Comparison of ENCODE assay signal across 10 mouse cellular contexts in genomic region chr2:122164293-122164692, GRCm38 (mm10). TPM values are rescaled to one million over a fixed set of nuclear protein-coding genes. Genes with fewer than 3 reads are reported as not detected.
A peak's percentile ranks its signal among the peaks of the same experiment; 100 is the strongest.
DNase-seq lines count a peak whose midpoint lies in the region; ATAC-seq and TF ChIP-seq lines count a peak whose summit lies in the region.
"Had no signal": no experiment of that assay in that cellular context is flagged by ENCODE, and none has a peak within 500 bp of the region (broad histone marks: within the 10 kb centered on the region; RNA-seq: fewer than 3 reads in every experiment).

No protein-coding gene starts in this region.

- H3K9ac ChIP-seq in liver, embryonic 13.5 days, result no peak overlapping the region
- no peak overlapping the region for H3K9ac ChIP-seq in kidney, embryonic 15.5 days
- H3K9ac ChIP-seq: midbrain, embryonic 12.5 days had no signal

- peaks cover 4% of the 10 kb centered on the region; the same call in 1 of the 2 replicates for H3K4me1 ChIP-seq in liver, embryonic 13.5 days (replicated peaks)
- peaks cover 12% of the 10 kb centered on the region for H3K4me1 ChIP-seq in embryonic fibroblast, embryonic 13.5 days (ENCODE audit: control insufficient read depth, insufficient read depth, low read length)
- H3K4me1 ChIP-seq in kidney, embryonic 15.5 days, result peaks cover 6% of the 10 kb centered on the region
- H3K4me1 ChIP-seq: midbrain, embryonic 12.5 days had no signal

- H3K4me3 ChIP-seq in liver, embryonic 13.5 days (replicated peaks), result no peak overlapping the region
- H3K4me3 ChIP-seq in embryonic fibroblast, embryonic 13.5 days (ENCODE audit: insufficient read depth, low read length), result no peak overlapping the region
- H3K4me3 ChIP-seq in kidney, embryonic 15.5 days (replicated peaks), result no peak overlapping the region
- H3K4me3 ChIP-seq: midbrain, embryonic 12.5 days had no signal

- WGBS in liver, embryonic 13.5 days (ENCODE audit: insufficient replicate concordance), result 74% methylated on average over 11 of the region's 11 CpGs
- WGBS in kidney, embryonic 15.5 days, result 82% methylated on average over 11 of the region's 11 CpGs

- no peak for DNase-seq in liver, embryonic 13.5 days
- DNase-seq in liver (no peak), MN1 (ENCODE audit: low spot score) (peak; percentile 32)
- DNase-seq in gastrocnemius, postnatal 36 days, result no peak

- H3K27ac ChIP-seq in liver, embryonic 13.5 days, result no peak overlapping the region
- peak overlapping the region; percentile 59 for H3K27ac ChIP-seq in embryonic fibroblast, embryonic 13.5 days (ENCODE audit: insufficient read depth, low read length)
- no peak overlapping the region for H3K27ac ChIP-seq in kidney, embryonic 15.5 days
- H3K27ac ChIP-seq: midbrain, embryonic 12.5 days had no signal

- no peak for TF ChIP-seq POLR2A in embryonic fibroblast, embryonic 13.5 days (IDR thresholded peaks at IDR 0.05; ENCODE audit: low read depth, low read length)

- intact Hi-C loops in gastrocnemius, postnatal 36 days (cut with DNase I), result no loop called here

- H3K4me2 ChIP-seq in liver, embryonic 13.5 days, result no peak overlapping the region
- H3K4me2 ChIP-seq in kidney, embryonic 15.5 days, result no peak overlapping the region
- H3K4me2 ChIP-seq: midbrain, embryonic 12.5 days had no signal

- H3K9me3 ChIP-seq in liver, embryonic 13.5 days (replicated peaks), result no peaks in the 10 kb centered on the region
- H3K9me3 ChIP-seq in kidney, embryonic 15.5 days (replicated peaks), result no peaks in the 10 kb centered on the region
- H3K9me3 ChIP-seq: midbrain, embryonic 12.5 days had no signal

- no peak for TF ChIP-seq CTCF in embryonic fibroblast, embryonic 13.5 days (IDR thresholded peaks at IDR 0.05; ENCODE audit: borderline replicate concordance, insufficient read depth, low read length)

- no peaks in the 10 kb centered on the region for H3K27me3 ChIP-seq in liver, embryonic 13.5 days
- H3K27me3 ChIP-seq in kidney, embryonic 15.5 days, result no peaks in the 10 kb centered on the region
- H3K27me3 ChIP-seq: midbrain, embryonic 12.5 days had no signal

- no peaks in the 10 kb centered on the region for H3K36me3 ChIP-seq in liver, embryonic 13.5 days
- H3K36me3 ChIP-seq in kidney, embryonic 15.5 days, result no peaks in the 10 kb centered on the region
- H3K36me3 ChIP-seq: midbrain, embryonic 12.5 days had no signal

- 0 out of 2 replicates have a peak, but pooled peaks have one; percentile 31 for ATAC-seq in liver, embryonic 13.5 days (ENCODE audit: low read depth)
- peak; percentile 52 for ATAC-seq in neutrophil, adult 5-6 weeks (ENCODE audit: extremely low read depth, insufficient number of reproducible peaks, low FRiP score, poor library complexity, severe bottlenecking)
- ATAC-seq in kidney, embryonic 15.5 days (replicated peaks; ENCODE audit: low FRiP score), result no peak

RNA-seq across cellular contexts. Expression of gene Trim69, which starts 3.8 kb away (rescaled TPM):
- polyA plus RNA-seq in liver, embryonic 13.5 days (2015; fragmentation: Nextera tagmentation; extraction: Ambion mirVana), result not detected in 2 replicates
- 0.37 and 0.68 TPM in 2 replicates for polyA plus RNA-seq in embryonic fibroblast, embryonic 13.5 days (2011; ENCODE audit: insufficient read length, low read depth, missing spikeins)
- total RNA-seq in neutrophil, adult 5-6 weeks (2017), result not detected in 2 replicates
- polyA plus RNA-seq in kidney, embryonic 15.5 days (2015; fragmentation: Nextera tagmentation; extraction: Ambion mirVana), result 0.09 TPM in 1 of 2 replicates, not detected in the other
- not detected for total RNA-seq in gastrocnemius, postnatal 36 days (2021)
- total RNA-seq: gastrocnemius, adult 8-10 months had no signal
- polyA plus RNA-seq: intestine, embryonic 14.5 days; midbrain, embryonic 12.5 days had no signal

RNA-seq across cellular contexts. Expression of gene B2m, which starts 16.8 kb away (rescaled TPM):
- polyA plus RNA-seq in liver, embryonic 13.5 days (2015; fragmentation: Nextera tagmentation; extraction: Ambion mirVana), result 322 and 384 TPM in 2 replicates
- 1,628 and 1,672 TPM in 2 replicates for polyA plus RNA-seq in embryonic fibroblast, embryonic 13.5 days (2011; ENCODE audit: insufficient read length, low read depth, missing spikeins)
- 2,529 and 2,921 TPM in 2 replicates for total RNA-seq in neutrophil, adult 5-6 weeks (2017)
- polyA plus RNA-seq in kidney, embryonic 15.5 days (2015; fragmentation: Nextera tagmentation; extraction: Ambion mirVana), result 234 and 241 TPM in 2 replicates
- total RNA-seq in gastrocnemius, postnatal 36 days (2021), result 10 to 100 TPM; 61.2 to 75.7 TPM

RNA-seq across cellular contexts. Expression of gene Patl2, which starts 21.7 kb away (rescaled TPM):
- 0.06 TPM in 2 replicates for polyA plus RNA-seq in liver, embryonic 13.5 days (2015; fragmentation: Nextera tagmentation; extraction: Ambion mirVana)
- not detected in 2 replicates for polyA plus RNA-seq in embryonic fibroblast, embryonic 13.5 days (2011; ENCODE audit: insufficient read length, low read depth, missing spikeins)
- total RNA-seq in neutrophil, adult 5-6 weeks (2017), result not detected in 2 replicates
- 0.06 TPM in 1 of 2 replicates, not detected in the other for polyA plus RNA-seq in kidney, embryonic 15.5 days (2015; fragmentation: Nextera tagmentation; extraction: Ambion mirVana)
- not detected for total RNA-seq in gastrocnemius, postnatal 36 days (2021)
- total RNA-seq: gastrocnemius, adult 8-10 months had no signal
- polyA plus RNA-seq: intestine, embryonic 14.5 days; midbrain, embryonic 12.5 days had no signal

RNA-seq across cellular contexts. Expression of gene Terb2, which starts 21.8 kb away (rescaled TPM):
- not detected in 2 replicates for polyA plus RNA-seq in liver, embryonic 13.5 days (2015; fragmentation: Nextera tagmentation; extraction: Ambion mirVana)
- not detected in 2 replicates for polyA plus RNA-seq in embryonic fibroblast, embryonic 13.5 days (2011; ENCODE audit: insufficient read length, low read depth, missing spikeins)
- total RNA-seq in neutrophil, adult 5-6 weeks (2017), result not detected in 2 replicates
- not detected in 2 replicates for polyA plus RNA-seq in kidney, embryonic 15.5 days (2015; fragmentation: Nextera tagmentation; extraction: Ambion mirVana)
- not detected for total RNA-seq in gastrocnemius, postnatal 36 days (2021)
- total RNA-seq: gastrocnemius, adult 8-10 months had no signal
- polyA plus RNA-seq: intestine, embryonic 14.5 days; midbrain, embryonic 12.5 days had no signal

RNA-seq across cellular contexts. Expression of gene Spg11, which starts 46.1 kb away (rescaled TPM):
- polyA plus RNA-seq in liver, embryonic 13.5 days (2015; fragmentation: Nextera tagmentation; extraction: Ambion mirVana), result 3.5 and 3.6 TPM in 2 replicates
- polyA plus RNA-seq in embryonic fibroblast, embryonic 13.5 days (2011; ENCODE audit: insufficient read length, low read depth, missing spikeins), result 21.0 and 21.7 TPM in 2 replicates
- total RNA-seq in neutrophil, adult 5-6 weeks (2017), result 26.4 and 30.3 TPM in 2 replicates
- 9.1 and 9.8 TPM in 2 replicates for polyA plus RNA-seq in kidney, embryonic 15.5 days (2015; fragmentation: Nextera tagmentation; extraction: Ambion mirVana)
- total RNA-seq in gastrocnemius, postnatal 36 days (2021), result 1 to 10 TPM; 4.1 to 4.8 TPM
